Mouse (Mus musculus): ENCODE data around the gene Agpat4. TPM values are rescaled to one million over a fixed set of nuclear protein-coding genes. Genes with fewer than 3 reads are reported as not detected.

Gene Agpat4
- total and polyA plus RNA-seq, 3 experiments, result 13.1 to 85.2 (median 23.9) TPM

DNA sequence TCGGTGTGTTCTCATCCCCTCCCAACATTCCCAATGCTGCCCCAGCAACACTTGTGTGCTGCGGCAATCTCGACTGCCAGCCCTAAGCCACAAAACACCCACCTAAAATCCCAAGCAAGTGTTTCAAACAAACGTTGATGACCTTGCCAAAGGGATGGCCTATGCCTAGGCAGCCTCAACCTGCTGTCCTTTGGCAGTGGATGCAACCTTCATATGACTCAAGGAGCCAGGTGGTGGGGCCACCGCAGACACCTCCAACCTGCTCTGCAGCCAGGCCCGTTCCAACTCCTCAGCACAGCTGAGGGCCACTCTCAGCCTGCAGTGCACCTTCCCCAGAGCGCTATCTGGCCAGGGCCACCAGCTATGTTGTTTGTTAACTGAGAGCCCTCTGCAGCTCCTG, 110.0 kb downstream of the Agpat4 start:
- DNase-seq, result no peak

DNA sequence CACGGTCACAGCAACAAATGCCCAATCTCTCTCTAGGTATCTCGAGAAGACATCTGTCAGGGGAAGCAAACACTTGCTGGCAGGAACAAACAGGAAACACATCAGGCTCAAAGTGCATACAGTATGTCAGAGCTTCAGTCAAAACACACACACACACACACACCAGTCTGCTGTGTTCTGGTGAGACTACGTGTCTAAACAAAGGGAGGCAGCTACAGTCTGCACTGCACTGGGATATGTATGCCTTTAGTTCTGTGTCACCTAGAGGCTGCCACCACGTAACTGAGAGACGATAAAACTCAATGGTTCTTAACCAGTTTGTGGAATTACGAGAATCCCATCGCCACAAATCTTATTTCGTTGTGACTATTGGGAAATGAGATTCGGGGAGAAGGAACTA, 111.3 kb downstream of the Agpat4 start:
- DNase-seq, result no peak

DNA sequence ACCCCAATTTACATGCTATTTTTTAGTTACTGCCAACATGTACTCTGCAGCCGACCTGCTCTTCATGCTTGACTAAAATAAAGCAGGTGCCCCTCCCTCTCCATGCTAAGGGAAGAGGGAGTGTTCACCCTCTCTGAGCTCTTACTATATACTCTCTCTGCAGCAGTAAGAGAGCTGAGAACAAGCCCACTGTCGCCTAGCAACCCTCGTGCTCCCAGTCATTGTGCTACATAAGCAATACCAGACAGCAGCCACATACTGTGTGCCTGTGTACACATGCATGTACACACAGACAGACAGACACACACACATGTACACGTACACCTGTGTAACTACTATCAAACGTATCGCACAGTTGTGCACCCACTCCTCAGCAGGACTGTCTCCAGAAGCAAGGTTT, 111.7 kb downstream of the Agpat4 start:
- no peak for DNase-seq

DNA sequence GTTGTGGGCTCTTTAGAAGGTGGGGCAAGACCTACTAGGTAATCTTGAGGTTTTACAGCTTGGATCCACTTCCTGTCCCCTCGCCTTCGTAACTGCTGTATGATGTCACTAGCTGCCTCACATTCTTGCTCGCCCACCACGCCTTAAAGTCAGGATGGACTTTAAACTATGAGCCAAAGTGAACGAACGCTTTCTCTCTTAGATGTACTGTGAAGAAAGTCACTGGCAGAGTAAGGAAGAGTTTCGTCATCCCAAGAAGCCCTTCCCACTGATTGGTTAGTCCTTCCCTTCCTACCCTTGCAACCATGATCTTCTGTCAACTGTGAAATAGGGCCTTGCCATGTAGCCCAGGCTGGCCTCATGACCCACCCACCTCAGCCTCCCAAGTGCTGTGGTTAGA, 112.6 kb downstream of the Agpat4 start:
- DNase-seq, result no peak

DNA sequence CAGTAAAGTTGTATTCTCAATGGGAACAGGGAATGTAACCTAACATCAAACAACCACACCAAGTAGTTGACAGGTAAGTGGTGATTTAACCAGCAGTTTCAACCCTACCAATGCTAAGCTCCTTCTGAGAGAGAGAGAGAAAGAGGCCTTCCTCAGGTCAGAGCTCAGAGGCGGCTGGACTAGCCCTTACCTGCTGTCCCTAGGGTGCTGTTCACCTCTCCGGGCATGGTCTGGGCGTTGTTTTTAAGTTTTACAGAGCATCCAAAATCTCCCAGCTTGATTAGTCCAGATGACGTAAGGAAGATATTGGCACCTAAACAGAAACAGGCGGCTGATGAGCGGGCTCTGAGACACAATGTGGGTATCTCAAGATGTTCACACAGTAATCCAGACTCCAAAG, 114.2 kb downstream of the Agpat4 start:
- no peak for DNase-seq

DNA sequence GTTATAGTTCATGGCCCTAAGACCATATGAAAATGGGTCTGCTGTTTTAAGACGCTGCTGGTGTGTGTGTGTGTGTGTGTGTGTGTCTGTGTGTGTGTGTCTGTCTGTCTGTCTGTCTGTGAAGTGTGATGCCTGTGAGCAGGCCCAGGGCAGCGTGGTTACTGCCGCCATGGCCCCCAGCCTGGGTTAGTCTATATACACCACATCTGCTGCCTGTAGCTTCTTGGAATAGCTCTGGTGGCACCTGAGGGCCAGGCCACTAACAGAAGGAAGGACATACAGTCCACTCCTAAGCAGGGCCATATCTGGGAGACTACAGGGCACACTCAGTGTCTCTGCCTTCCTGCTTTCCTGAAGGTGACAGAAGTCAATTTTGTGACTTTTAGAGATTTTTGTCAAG, 122.2 kb downstream of the Agpat4 start:
- DNase-seq, result no peak

DNA sequence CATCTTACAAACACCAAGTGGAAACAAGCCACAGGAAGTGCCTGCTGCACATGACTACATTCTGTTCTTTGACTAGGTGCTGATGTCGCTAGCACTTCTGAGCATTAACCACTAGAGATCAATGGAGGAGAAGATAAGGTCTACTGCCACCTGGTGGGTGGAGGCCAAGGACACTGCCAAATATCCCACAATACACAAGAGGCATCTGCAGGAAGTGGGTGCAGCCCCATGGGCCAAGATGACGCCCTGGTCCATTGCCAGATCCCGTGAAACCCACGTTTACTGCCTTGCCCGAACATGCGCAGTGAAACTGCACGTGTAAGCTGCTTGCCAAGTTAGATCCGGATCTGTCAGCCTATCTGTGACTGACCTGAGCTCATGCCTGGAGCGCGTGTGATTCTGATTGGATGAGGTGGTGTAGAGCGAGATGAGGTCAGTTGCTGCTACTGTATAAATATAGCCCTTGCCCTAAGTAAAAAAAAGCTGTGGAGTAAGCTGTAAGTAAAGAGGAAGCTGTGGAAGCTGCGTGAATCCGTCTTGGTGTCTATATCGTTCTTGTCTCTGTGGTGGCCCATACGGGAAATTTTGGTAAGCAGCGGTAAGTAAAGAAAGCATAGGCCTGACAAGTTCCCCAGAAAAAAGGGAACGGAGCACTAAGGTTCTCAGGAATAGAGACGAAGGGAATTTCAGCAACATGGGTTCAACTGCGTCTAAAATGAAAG, 131.4 kb downstream of the Agpat4 start:
- DNase-seq, result peak; percentile 21

DNA sequence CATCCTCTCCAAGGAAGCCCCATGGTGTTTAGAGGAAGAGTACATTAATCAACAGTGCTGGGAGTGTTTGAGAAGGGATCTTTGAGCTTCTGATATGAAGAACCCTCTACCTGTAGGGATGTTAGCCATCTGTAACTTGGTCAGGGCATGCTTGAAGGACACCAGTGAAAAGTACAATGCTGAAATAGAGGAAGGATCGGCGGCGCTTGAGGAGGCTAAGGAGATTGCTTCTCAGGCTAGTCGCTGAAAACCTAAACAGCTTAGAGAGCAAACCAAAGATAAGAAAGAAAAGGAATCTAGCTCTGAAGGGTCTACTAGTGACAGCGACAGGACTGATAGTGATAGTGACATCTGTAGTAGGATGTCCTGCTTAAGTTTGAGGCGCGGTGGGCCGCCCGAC, 132.1 kb downstream of the Agpat4 start:
- DNase-seq, result no peak

DNA sequence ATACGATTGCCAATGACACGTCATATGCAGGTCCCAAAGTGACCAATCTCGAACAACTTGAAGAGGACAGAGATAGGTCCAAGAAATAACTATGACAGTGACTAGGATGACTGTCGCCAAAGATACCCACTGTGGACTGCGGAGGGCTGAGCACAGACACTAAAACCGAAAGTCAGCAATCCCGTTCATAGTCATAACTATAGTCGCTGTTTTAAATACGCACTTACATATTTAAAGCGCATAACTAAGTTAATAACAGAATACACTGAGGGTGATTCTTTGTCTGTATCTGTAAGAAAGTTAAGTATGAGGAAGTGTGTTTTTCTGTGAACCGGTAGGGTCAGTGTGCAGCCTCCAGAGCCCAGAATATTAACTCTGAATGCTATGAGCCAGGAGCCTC, 137.6 kb downstream of the Agpat4 start:
- no peak for DNase-seq

DNA sequence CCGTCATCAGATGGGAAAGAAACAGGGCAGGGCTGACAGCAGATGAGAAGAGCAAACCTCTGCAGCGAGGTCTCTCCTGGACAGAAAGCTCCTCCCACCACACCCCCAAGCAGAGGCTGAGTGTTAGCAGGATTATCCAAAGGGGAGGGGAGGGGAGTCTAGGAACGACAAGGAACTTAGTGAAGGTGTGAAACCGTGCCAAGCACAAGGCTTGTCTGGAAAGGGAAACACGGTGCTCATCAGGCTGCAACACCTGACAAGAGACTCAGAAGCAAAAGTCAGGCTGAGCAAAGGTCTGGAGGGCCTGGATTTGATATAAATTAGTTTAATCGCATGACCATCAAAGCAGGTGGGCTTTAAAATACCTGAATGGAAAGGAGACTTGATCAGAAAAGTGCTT, 140.0 kb downstream of the Agpat4 start:
- no peak for DNase-seq

DNA sequence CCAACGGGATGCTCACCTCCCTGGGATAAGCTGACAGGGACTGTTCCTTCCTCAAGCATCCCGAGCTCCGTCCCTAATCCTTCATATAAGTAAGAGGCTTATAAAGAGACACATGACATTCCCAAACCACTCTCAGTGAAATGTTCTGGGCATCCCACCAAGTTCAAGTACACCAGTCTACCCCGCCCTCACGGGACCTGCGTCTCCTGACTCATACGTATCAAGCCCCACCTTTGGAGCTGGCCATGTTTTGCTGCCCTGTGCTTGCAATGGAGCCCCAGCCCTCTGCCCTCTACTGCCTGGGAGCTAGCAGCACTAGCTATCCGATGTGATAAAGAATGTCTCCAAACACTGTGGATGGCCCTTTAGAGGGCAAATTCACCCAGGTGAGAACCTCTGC, 141.5 kb downstream of the Agpat4 start:
- DNase-seq, result no peak

DNA sequence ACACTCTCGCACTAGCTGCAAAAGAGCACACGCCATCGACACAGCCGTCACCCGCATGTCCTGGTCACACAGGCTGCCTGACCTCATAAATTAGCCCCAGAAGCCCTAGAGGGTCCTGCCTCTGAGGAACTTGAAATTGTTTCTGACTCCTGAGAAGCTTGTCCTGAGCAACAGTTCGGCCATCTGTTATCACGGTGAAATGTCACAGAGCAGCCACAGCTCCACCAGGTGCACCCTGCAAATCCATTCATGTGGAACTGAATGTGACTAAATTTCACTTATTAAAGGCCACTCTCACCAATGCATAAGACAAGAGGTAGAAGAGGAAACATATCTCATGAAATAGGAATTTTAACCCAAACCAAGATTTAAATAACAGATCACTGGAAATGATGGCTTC, 142.9 kb downstream of the Agpat4 start:
- DNase-seq, result no peak

DNA sequence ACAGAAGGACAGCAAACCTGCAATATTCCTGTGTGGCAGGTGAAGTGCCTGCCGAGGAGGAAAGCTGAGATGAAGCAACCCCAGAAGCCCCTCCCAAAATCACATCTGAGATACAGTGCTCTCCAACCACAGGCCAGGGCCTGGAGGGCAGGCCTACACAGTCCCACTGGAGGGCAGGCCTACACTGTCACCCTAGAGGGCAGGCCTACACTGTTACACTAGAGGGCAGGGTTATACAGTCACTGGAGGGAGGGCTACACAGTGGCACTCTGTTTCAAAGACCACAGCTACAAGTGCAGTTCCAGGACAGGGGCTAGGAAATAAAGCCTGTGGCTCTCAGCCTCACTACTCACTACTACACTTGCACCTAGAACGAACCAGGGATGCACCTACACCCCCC, 143.4 kb downstream of the Agpat4 start:
- no peak for DNase-seq

DNA sequence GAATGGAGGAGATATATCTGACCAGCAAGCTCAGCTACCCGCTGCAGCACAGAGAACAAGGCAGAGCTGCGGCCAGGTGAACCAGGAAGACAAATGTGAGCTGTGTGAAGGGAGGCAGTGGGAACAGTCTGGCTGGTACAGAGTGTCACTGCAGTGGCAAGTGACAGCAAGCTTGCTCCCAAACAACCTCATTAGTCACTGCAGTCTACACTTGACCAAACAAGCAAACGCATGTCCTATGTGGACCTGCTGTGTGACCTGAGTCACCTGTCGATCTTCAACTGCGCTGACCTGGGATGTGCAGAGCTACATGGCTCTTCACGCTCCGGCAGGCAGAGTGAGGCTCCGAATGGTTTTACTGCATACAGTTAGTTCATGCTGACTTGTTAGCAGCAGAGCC, 144.3 kb downstream of the Agpat4 start:
- no peak for DNase-seq

DNA sequence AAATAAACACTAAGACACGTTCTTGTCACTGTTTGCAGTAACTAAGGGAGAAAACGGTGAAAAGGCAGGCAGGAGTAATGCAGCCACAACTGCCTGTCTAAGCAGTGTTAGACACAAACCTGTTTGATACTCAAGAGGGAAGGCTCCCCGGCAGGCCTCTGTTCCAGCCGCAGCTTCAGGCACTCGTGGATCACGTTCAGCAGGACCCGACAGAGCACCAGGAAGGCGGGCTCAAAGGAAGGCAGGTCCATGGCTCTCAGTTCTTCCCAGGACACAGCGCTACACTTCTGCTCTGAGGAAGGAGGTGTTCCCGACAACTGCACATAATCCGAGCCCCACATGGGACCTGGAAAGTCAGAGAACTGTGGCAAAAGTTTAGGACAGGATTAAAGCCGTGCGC, 145.3 kb downstream of the Agpat4 start:
- no peak for DNase-seq

DNA sequence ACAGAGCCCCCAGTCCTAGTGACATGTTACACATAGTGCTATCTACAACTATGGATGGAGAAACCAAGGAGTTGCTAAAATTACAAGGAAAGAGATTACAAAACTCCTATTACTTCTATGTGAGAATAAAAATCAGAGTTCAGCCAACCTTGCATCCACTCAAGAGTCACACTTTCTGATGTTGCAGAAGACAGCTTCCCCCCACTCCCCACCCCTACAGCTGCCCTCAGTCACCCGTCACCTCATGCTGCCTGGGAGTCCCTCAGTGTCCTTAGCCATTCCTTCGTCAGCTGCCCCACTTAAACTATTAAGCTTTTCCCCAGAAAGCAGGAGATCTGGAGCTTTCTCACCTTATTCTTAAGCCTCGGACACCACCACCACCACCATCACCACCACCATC, 145.8 kb downstream of the Agpat4 start:
- DNase-seq, result no peak

DNA sequence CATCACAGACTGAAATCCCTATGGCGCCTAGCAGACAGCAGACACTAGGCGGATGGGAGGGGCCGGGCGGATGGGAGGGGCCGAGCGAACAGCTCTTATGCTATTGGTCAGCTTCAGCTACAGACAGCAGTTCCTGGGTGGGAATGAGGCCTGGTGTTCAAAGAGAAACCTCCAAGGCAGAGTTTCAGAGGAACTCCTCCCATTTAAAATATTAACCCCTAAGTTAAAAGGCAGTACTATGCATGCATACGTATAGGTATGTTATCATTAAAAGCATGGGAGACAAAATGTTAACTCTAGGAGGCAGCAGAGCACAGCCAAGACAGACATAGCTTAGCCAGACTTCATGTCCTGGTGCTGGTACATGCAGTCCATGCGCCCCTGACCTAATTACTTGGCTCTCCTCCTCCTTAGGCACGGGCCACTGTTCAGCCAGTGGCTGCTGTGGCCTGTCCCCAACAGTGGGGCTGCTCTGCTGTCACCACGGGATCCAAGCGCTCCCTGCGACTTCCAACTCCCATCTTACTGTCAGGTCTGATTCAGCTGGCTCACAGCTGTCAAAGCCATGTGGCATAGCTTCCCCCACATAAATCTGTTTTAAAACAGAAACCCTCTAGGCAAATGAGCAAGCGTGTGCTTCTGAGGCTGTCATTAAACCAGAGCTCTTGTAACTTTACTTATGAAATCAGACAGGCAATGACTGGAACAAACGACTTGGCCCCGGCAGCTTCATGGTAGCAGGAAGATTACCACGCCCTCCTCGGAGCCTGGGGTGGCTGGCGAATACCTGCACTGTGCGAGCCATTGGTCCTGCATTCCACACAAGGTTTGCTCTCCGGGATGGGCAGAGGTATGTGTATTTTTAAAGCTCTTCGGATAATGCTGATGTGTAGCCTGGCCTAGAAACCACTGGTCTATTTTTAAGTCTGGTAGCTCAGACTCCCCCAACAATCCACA, 147.7 kb downstream of the Agpat4 start:
- peak; percentile 78 for DNase-seq

DNA sequence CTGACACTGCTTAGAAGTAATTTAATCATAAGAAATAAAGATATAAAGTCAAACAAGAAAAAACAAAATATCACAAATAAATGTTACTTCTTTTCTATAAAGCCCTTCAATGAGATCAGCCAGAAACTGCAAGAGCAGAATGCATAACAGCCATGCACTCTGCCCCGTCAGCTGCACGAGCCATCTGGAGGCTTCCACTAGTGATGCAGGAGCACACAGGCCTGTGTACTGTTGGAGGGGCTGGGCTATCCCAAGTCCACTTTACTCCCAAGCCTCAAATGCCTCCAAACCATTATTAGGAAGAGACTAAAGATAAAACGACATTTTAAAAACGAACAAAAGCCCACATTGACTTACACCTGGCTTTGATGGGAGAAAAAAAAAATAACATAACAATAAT, 149.6 kb downstream of the Agpat4 start:
- no peak for DNase-seq

DNA sequence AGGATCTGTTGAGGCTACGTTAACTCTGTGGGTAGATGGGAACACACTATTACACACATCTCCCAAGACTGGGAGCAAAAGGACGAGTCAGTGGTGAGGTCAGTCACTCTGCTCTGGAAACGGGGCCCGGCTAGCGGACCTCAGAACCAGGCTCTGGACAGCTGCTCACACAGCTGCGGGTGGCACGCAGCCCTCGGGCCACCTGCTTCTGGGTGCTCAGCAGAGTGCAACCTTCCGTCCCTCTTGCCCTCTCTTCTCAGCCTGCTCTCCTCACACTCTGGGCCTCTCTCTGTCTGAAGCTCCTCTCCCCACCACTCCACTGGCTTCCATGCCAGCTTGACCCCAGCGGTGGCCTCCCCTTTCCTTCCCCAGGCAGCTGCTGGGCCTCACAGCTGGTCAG, 150.0 kb downstream of the Agpat4 start:
- DNase-seq, result no peak
